Mouse (Mus musculus) kidney, postnatal 0 days (tissue): ENCODE measurements around the gene B4galnt1. TPM values are rescaled to one million over a fixed set of nuclear protein-coding genes. Genes with fewer than 3 reads are reported as not detected.

Source experiments
- ATAC-seq: fragments of 200-750 bp; cut with Nextera tagmentation; replicated peaks from 2 replicates; pipeline ENCODE4 v1.8.0; 2017; ENCODE audit warnings: low read depth, moderate number of reproducible peaks, moderate TSS enrichment, moderate library complexity; ENCODE audit not compliant: low FRiP score
- DNase-seq: peaks from one replicate; pipeline ENCODE4 v3.0.0-alpha.2; 2016; ENCODE audit warnings: low spot score
- H3K27ac ChIP-seq: fragments of 300-500 bp; sonication (generic); 2 replicates; pipeline ENCODE4 v1.5.1; 2014; ENCODE audit warnings: mild to moderate bottlenecking
- H3K27me3 ChIP-seq: fragments of 300-500 bp; sonication (generic); 2 replicates; pipeline ENCODE4 v1.6.1; 2014; ENCODE audit warnings: low read length, mixed read lengths; ENCODE audit not compliant: insufficient read depth
- H3K36me3 ChIP-seq: fragments of 300-500 bp; sonication (generic); 2 replicates; pipeline ENCODE4 v1.6.1; 2014; ENCODE audit warnings: low read length, mixed read lengths; ENCODE audit not compliant: insufficient read depth
- H3K4me1 ChIP-seq: fragments of 300-500 bp; sonication (generic); replicated peaks from 2 replicates; pipeline ENCODE4 v1.6.1; 2014; ENCODE audit warnings: antibody characterized with exemption, low read length, mixed read lengths; ENCODE audit not compliant: insufficient read depth
- H3K4me2 ChIP-seq: fragments of 300-500 bp; sonication (generic); 2 replicates; pipeline ENCODE4 v1.6.1; 2014; ENCODE audit warnings: mild to moderate bottlenecking, low read length, moderate library complexity, mixed read lengths
- H3K4me3 ChIP-seq: fragments of 300-500 bp; sonication (generic); replicated peaks from 2 replicates; pipeline ENCODE4 v1.5.1; 2014; ENCODE audit warnings: low read depth, low read length
- H3K9ac ChIP-seq: fragments of 300-500 bp; sonication (generic); 2 replicates; pipeline ENCODE4 v1.6.1; 2014; ENCODE audit warnings: low read depth, low read length
- H3K9me3 ChIP-seq: fragments of 300-500 bp; sonication (generic); replicated peaks from 2 replicates; pipeline ENCODE4 v1.6.1; 2016; ENCODE audit warnings: low read length, inconsistent platforms, mixed read lengths
- CTCF ChIP-seq: IDR thresholded peaks from 2 replicates; pipeline ENCODE4 v1.5.1; 2016; ENCODE audit warnings: antibody characterized with exemption, low read depth, mild to moderate bottlenecking, moderate library complexity
- WGBS: fragments of 180-500 bp; shearing (Covaris S2); extraction: QIAGEN DNeasy Blood & Tissue Kit; methylation state at CpG from one replicate; pipeline ENCODE4 v1.1.7; 2014; 5-methylcytosine and 5-hydroxymethylcytosine counted together
- polyA plus RNA-seq: library from polyadenylated mRNA; unstranded; fragments of >200 nt; fragmentation: Nextera tagmentation; extraction: Ambion mirVana; gene quantifications from 2 replicates; pipeline ENCODE4 v1.2.1, GENCODE M21; 2015

Gene B4galnt1
- polyA plus RNA-seq, 1 experiment from 2014 or later: 16.4 TPM

- no peaks in the 10 kb centered on the region for H3K4me1 ChIP-seq
- H3K4me3 ChIP-seq: no peak overlapping the region
- no peak for ATAC-seq
- no peak for TF ChIP-seq CTCF
- H3K9me3 ChIP-seq: no peaks in the 10 kb centered on the region
- H3K36me3 ChIP-seq: peaks cover 49% of the 10 kb centered on the region
- no peak overlapping the region for H3K9ac ChIP-seq
- no peak overlapping the region for H3K27ac ChIP-seq
- WGBS: 87% methylated on average over 5 of the region's 5 CpGs
- no peak overlapping the region for H3K4me2 ChIP-seq
- no peaks in the 10 kb centered on the region for H3K27me3 ChIP-seq
- DNase-seq: no peak
These were observed 39.6 kb downstream of the B4galnt1 start for GRCm38 (mm10) chr10:127204589-127204988.

GRCm38 (mm10) chr10:127205373-127205772, 40.3 kb downstream of the B4galnt1 start:
- ATAC-seq (no peak), DNase-seq (no peak)

GRCm38 (mm10) chr10:127208921-127209320, 43.9 kb downstream of the B4galnt1 start:
- peaks cover 7% of the 10 kb centered on the region; the same call in 1 of the 2 replicates for H3K4me1 ChIP-seq
- H3K4me3 ChIP-seq: no peak overlapping the region
- no peak for ATAC-seq
- TF ChIP-seq CTCF: no peak
- no peaks in the 10 kb centered on the region for H3K27me3 ChIP-seq
- no peak overlapping the region for H3K27ac ChIP-seq
- DNase-seq: no peak
- 84% methylated on average over 4 of the region's 4 CpGs for WGBS
- H3K9ac ChIP-seq: no peak overlapping the region
- peaks cover 35% of the 10 kb centered on the region for H3K36me3 ChIP-seq
- no peak overlapping the region for H3K4me2 ChIP-seq
- no peaks in the 10 kb centered on the region for H3K9me3 ChIP-seq

More at GRCm38 (mm10) chr10:127205373-127205772, 40.3 kb downstream of the B4galnt1 start:
- Histone ChIP-seq H3K9me3 (no peaks in the 10 kb centered on the region), H3K36me3 (peaks cover 45% of the 10 kb centered on the region), H3K27ac (no peak overlapping the region), H3K4me1 (peaks cover 5% of the 10 kb centered on the region; the same call in 1 of the 2 replicates), H3K4me3 (no peak overlapping the region), H3K4me2 (no peak overlapping the region), H3K9ac (no peak overlapping the region), H3K27me3 (no peaks in the 10 kb centered on the region)
- no peak for TF ChIP-seq CTCF
- 93% methylated on average over 10 of the region's 10 CpGs for WGBS

- DNase-seq (no peak), ATAC-seq (no peak)
- Histone ChIP-seq H3K4me2 (peak overlapping the region; percentile 94), H3K4me1 (peaks cover 7% of the 10 kb centered on the region; the same call in 1 of the 2 replicates), H3K4me3 (peak overlapping the region; percentile 82), H3K9ac (peak overlapping the region; percentile 87), H3K36me3 (peaks cover 26% of the 10 kb centered on the region), H3K27me3 (no peaks in the 10 kb centered on the region), H3K9me3 (no peaks in the 10 kb centered on the region), H3K27ac (peak overlapping the region; percentile 94; the same call in 1 of the 2 replicates)
- TF ChIP-seq CTCF: no peak
- 77% methylated on average over 13 of the region's 13 CpGs for WGBS
These were observed 45.0 kb downstream of the B4galnt1 start for GRCm38 (mm10) chr10:127209928-127210570.

- Histone ChIP-seq H3K9ac (peak overlapping the region; percentile 87), H3K9me3 (no peaks in the 10 kb centered on the region), H3K27ac (peak overlapping the region; percentile 94), H3K4me2 (peak overlapping the region; percentile 94), H3K4me1 (peaks cover 7% of the 10 kb centered on the region; the same call in 1 of the 2 replicates), H3K36me3 (peaks cover 17% of the 10 kb centered on the region), H3K27me3 (no peaks in the 10 kb centered on the region), H3K4me3 (peak overlapping the region; percentile 82)
- DNase-seq (peak; percentile 81), ATAC-seq (peak; percentile 93)
- under 1% methylated on average over 25 of the region's 25 CpGs for WGBS
- no peak for TF ChIP-seq CTCF
These were observed 46.0 kb downstream of the B4galnt1 start for GRCm38 (mm10) chr10:127210961-127211405.

- ATAC-seq (peak; percentile 96), DNase-seq (peak; percentile 86)
- Histone ChIP-seq H3K9me3 (no peaks in the 10 kb centered on the region), H3K27me3 (no peaks in the 10 kb centered on the region), H3K4me3 (peak within 1 kb of the TSS; percentile 82), H3K4me1 (peaks cover 7% of the 10 kb centered on the region; the same call in 1 of the 2 replicates), H3K27ac (peak within 1 kb of the TSS; percentile 94), H3K9ac (peak within 1 kb of the TSS; percentile 87), H3K36me3 (peaks cover 16% of the 10 kb centered on the region), H3K4me2 (peak within 1 kb of the TSS; percentile 94)
- TF ChIP-seq CTCF: no peak
- WGBS: under 1% methylated on average over 42 of the region's 47 CpGs
These were observed 46.4 kb downstream of the B4galnt1 start, which contains the start of gene Pip4k2c for GRCm38 (mm10) chr10:127211414-127211854. TSS of gene Pip4k2c (minus strand) at chr10:127211585.
